Mouse (Mus musculus) urinary bladder, postnatal 14 days (tissue): ENCODE measurements around the gene Shf.
"Not testable (repeated sequence)": the region's sequence is repeated elsewhere in the genome, so short reads cannot be mapped to it uniquely, and the experiment has no call there.

Experiments used
- DNase-seq: peaks from one replicate; pipeline ENCODE4 v3.0.0; 2021; ENCODE audit warnings: low spot score

The Shf gene

DNA sequence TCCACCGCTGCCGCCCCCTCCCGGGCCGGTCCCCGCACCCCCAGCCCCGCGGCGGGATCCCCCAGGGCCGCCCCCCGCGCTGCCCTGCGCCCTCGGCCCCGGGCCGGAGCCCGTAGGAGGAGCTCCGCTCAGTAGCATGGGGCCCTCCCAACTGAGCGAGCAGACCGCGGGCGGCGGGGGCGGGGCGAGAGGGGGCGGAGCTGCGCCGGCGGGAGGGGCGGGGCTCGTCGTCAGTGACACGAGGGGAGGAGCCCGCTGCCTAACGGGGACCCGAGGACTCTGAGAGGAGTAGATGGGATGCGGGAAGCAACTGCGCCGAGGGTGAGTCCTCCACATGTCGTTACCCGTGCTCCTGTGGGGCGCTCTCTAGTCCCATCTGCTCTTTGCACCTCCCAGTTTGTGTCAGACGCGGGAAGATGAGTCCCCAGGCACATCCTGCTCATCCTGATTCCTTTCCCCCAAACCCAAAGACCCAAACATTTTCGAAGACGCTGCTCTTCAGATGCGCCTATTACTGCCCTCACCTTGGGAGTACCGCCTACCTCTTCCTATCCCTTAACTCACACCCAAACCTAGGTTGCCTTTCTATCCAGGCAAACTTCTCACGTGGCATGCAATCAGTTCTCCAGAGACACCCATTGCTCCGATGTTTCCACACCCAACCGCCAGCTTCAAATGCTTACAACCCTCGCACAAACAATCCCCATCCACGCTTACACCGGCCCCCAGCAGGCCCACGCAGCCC lies at the start of gene Shf:
Shf (minus strand) TSS at position 168 of the 745 bp plus-strand sequence.
- DNase-seq: peak; percentile 91

GRCm38 (mm10) chr2:122408928-122409327 lies 40.0 kb upstream of the Shf start:
- DNase-seq: no peak

- no peak for DNase-seq
These were observed 38.6 kb upstream of the Shf start for GRCm38 (mm10) chr2:122407607-122408006.

DNA sequence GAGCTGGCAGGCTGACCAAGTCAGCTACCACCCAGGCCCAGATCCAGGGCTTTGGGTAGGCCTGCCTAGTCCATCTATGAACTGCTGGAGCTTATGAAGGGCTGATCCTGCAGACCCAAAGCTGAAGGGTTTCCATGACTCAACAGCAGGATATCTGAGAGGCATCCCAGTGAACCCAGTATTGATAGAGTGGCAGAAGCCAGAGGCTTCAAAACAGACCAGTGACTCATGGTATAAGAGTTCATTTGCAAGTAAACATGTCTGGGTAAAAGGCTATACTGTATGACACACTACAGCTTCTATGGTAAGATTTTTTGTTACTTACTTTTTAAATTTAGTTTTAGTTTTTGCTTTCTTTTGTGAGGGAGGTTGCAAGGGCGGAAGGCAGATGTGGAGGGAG lies 27.2 kb upstream of the Shf start:
- DNase-seq: no peak

DNA sequence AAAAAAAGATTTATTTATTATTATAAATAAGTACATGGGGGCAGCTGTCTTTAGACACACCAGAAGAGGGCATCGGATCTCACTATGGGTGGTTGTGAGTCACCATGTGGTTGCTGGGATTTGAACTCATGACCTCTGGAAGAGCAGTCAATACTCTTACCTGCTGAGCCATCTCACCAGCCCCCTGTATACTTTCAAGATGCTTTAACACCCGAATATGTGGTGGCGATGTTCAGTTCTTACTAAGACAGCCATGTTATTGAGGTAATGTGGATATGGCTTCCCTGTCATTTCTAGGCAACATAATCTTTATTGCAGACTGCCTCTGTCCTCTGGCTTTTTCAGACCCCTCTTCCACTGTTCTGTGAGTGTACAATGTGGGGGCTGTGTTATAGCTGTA lies 18.2 kb upstream of the Shf start:
- DNase-seq: not testable (repeated sequence)

- DNase-seq: no peak
These were observed 16.1 kb upstream of the Shf start for GRCm38 (mm10) chr2:122385095-122385494.

GRCm38 (mm10) chr2:122382121-122382520 lies 13.2 kb upstream of the Shf start:
- no peak for DNase-seq

DNA sequence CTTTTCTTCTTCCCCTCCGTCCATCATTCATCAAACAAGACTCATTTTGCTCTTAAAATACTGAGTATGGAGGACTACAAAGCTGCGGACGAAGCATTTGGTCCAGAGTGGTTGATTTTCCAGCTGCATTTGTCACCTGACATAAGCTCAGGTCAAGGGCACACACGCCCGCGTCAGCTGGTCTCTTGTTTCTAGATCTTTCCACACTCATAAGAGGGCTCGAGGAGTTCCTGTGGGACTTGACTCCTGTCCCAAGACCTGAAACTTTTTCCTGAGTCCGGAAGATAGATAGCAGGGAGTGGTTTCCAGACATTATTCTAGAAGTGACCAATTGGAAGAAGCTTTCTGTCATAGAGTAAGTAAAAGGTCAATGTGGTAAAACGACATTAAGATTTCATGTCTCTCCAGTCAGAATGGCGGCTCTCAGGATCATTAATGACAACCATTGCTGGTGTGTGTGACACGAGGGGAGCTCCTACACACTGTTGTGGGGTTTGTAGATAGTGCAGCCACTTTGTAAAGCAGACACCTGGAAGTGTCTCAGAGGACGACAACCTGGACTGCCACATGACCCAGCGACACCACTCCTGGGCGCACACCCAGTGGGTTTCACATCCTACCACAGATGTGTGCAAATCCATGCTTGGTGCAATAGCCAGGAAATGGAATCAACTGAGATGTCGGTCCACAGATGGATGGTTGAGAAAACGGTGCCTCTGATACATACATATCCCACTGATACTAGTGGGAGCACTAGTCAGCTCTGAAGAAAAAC lies 12.6 kb upstream of the Shf start:
- DNase-seq: no peak

DNA sequence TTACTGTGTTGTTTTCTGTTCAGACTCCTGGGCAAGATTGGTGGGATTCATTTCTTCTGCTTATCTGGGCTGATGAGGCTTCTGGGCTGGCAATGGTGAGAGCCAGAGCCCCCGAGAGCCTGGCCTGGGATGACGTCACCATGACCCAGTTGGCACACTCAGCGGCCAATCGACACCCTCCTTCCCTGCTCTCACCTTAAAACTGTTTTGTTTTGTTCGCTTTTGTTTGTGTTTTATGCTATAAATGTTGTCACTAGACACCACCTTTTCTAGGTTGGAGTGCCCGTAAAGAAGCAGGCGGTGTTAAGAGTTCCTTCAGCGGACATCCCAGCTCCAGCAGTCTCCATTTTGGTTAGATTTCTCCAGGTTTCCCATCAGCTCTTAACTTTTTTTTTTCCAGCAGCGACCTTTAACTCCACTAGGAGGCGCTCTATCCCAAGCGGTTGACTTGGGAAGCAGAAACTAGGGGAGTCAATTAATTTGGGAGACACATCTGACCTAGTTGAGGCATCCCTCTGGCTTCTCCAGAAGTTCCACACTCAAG lies 11.9 kb upstream of the Shf start:
- peak; percentile 48 for DNase-seq

DNA sequence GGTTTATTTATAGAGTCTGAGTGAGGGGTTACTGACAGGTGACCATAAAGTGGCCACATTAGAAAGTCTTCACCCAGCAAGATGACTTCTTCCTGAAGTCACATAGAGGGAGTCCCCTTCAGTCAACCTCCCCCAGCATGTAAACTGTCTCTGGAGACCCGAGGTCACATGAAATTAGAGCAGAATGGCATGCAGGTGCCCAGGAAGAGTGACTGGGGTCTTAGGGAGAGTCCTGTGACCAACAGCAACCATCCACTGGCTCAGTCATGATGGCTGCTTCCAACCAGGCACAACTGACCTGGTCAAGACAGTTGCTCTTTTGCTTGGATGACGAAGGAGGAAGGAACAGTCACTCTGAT lies 10.3 kb upstream of the Shf start:
- no peak for DNase-seq

- DNase-seq: peak; percentile 39
These were observed 9.7 kb upstream of the Shf start for GRCm38 (mm10) chr2:122378421-122379291.

DNA sequence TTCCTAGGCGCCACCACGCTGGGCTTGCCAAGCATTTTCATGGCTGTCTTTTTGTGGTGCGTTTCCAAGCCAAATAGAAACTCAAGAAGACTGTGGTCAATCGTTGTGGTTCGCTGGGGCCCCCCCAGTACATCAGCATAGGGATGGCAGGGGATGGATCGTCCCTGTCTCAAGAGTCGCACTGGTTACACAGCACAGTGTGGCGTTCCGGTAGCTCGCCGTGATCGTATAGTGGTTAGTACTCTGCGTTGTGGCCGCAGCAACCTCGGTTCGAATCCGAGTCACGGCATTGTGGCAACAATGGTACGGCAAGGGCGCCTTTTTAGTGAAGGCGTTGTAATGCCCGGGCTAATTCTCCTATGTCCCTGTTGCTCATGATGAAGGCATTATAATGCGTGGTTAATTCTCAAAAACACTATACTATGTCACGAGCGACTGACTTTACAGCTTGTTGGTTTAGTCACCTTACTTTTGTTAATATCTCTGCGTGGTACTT lies 8.8 kb upstream of the Shf start:
- peak; percentile 68 for DNase-seq

GRCm38 (mm10) chr2:122377215-122377674 lies 8.3 kb upstream of the Shf start:
- peak; percentile 96 for DNase-seq

DNA sequence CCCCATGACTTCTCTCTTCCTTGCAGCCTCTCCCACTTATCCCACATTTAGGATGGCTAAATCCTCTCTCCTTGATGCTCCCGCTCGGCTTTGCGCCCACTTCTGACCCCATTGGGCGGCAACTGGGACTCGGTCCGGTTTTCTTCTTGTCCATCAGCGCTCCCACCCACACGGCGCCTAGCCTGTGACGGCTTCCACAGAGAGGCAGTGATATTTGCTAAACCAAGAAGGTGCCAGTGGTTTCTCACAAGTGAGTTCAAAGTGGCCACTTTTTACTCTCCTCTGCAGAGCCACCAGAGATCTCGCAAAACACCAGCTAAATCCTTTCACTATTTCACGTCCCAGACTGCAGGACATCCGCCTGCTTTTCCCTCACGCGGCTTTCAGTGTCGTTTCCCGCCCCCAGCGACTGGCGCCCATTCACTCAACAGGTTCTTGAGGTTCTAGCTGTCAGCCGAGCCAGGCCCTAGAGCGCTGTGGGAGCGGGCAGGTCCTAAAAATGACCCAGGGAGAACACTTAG lies 7.1 kb upstream of the Shf start:
- peak; percentile 52 for DNase-seq

- DNase-seq: peak; percentile 93
These were observed 6.5 kb upstream of the Shf start for GRCm38 (mm10) chr2:122375391-122375991.

GRCm38 (mm10) chr2:122374666-122375331 lies 5.8 kb upstream of the Shf start:
- DNase-seq: no peak

- no peak for DNase-seq
These were observed 5.0 kb upstream of the Shf start for GRCm38 (mm10) chr2:122374012-122374411.

DNA sequence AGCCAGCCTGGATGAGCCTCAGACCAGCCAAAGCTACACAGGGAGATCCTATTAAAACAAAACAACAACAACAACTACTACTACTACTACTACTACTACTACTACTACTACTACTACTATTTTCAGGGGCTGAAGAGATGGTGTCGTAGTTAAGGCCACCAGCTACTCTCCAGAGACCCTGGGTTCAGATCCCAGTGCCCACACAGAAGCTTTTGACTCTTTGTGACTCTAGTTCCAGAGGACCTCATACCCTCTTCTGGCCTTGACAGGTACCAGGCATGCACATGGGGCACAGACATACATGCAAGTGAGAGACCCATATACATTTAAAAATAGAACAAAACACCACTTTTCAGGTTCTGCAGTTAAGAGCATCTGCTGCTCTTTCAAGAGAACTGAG lies 3.6 kb upstream of the Shf start:
- DNase-seq: no peak

DNA sequence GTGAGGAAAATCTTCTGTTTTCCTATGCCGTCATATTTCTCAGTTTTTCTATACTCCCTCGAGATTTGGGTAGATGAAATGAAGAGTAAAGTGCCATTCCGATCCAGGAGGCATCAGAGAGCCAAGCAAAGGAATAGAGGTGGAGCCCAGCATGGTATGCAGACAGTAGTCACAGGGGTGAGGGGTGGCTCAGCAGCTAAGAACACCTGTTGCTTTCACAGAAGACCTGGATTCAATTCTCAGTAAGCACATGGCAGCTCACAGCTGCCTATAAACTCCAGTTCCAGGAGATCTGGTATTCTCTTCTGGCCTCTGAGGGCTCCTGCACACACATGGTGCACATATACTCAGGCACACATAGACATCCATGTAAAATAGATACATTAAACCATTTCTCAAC lies 3.1 kb upstream of the Shf start:
- no peak for DNase-seq

DNA sequence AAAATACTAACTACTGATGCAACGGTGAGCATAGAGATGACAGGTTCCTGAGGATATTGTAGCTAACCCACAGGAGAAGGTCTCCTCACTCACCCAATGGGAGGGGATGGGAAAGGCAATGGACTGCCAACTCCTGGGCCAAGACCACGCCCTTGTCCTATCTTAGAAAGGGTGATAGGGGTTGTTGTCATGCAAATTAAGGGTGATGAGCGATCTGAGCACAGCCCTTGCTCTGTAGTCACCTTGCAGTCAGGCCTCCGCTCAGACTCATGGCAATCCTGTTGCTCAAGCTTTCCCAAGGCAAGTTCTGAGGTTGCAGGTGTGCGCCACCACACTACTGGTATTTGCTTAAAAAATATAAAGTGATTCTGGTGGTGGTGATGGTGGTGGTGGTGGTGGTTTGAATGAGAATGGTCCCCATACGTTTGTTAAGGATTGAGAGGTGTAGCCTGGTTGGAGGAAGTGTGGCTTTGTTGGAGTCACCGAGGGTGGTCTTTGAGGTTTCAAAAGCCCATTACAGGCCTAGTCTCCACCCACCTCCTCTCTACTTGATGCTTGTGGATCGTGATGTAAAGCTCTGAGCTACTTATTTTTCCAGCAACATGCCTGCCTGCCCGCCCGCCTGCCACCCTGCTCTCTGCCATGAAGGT lies 1.3 kb upstream of the Shf start:
- DNase-seq: no peak
